Mouse (Mus musculus) spleen, adult 2 months (tissue): Measurements from ENCODE around the gene Snx4.

Experiments
- CTCF ChIP-seq: fragments of 200-500 bp; IDR thresholded peaks from 2 replicates; pipeline ENCODE4 v1.5.1; 2011; ENCODE audit warnings: mild to moderate bottlenecking, inconsistent platforms; ENCODE audit not compliant: insufficient read depth, insufficient read length, insufficient replicate concordance; ENCODE audit errors: extremely low read depth
- POLR2A ChIP-seq: fragments of 200-500 bp; IDR thresholded peaks from 2 replicates; pipeline ENCODE4 v1.6.1; 2011; ENCODE audit warnings: low read depth, low read length, inconsistent platforms

GRCm38 (mm10) chr16:33325704-33326455 is 74.6 kb downstream of the Snx4 start:
- TF ChIP-seq POLR2A (no peak), CTCF (no peak)
